Mouse (Mus musculus): ENCODE measurements at regions not wholly inside any gene's neighbourhood (a gene's known extent, or its start where the extent isn't known, plus 50 kb on each side); places are given as distances from the start of the nearest gene placed in this dataset.

- DNase-seq = no peak
These were observed 125.7 kb downstream of the Plpp3 start for GRCm38 (mm10) chr4:105282681-105283462.

- no peak for DNase-seq
These were observed 128.4 kb downstream of the Plpp3 start for GRCm38 (mm10) chr4:105285431-105286013.

- DNase-seq = no peak
These were observed 129.2 kb downstream of the Plpp3 start for GRCm38 (mm10) chr4:105286299-105286698.

GRCm38 (mm10) chr4:105286809-105287208 lies 129.7 kb downstream of the Plpp3 start:
- no peak for DNase-seq

- DNase-seq = no peak
These were observed 130.3 kb downstream of the Plpp3 start for GRCm38 (mm10) chr4:105287419-105287818.

GRCm38 (mm10) chr4:105289635-105290034 lies 132.5 kb downstream of the Plpp3 start:
- no peak for DNase-seq

GRCm38 (mm10) chr4:105290847-105291475 lies 133.8 kb downstream of the Plpp3 start:
- no peak for DNase-seq

GRCm38 (mm10) chr4:105291503-105291902 lies 134.4 kb downstream of the Plpp3 start:
- no peak for DNase-seq

- DNase-seq = no peak
These were observed 142.2 kb downstream of the Plpp3 start for GRCm38 (mm10) chr4:105299358-105299757.

GRCm38 (mm10) chr4:105301547-105301946 lies 144.4 kb downstream of the Plpp3 start:
- no peak for DNase-seq

GRCm38 (mm10) chr4:105304166-105304565 lies 147.0 kb downstream of the Plpp3 start:
- DNase-seq = no peak

GRCm38 (mm10) chr4:105305931-105306330 lies 148.8 kb downstream of the Plpp3 start:
- peak; percentile 85 for DNase-seq

- no peak for DNase-seq
These were observed 150.2 kb downstream of the Plpp3 start for GRCm38 (mm10) chr4:105307356-105307755.

- no peak for DNase-seq
These were observed 150.8 kb downstream of the Plpp3 start for GRCm38 (mm10) chr4:105307905-105308304.

GRCm38 (mm10) chr4:105308971-105309488 lies 151.9 kb downstream of the Plpp3 start:
- DNase-seq = no peak

- DNase-seq = no peak
These were observed 155.5 kb downstream of the Plpp3 start for GRCm38 (mm10) chr4:105312643-105313042.

- peak; percentile 69 for DNase-seq
These were observed 156.1 kb downstream of the Plpp3 start for GRCm38 (mm10) chr4:105313151-105313818.

- DNase-seq = no peak
These were observed 157.9 kb downstream of the Plpp3 start for GRCm38 (mm10) chr4:105315095-105315494.

- DNase-seq = no peak
These were observed 159.5 kb downstream of the Plpp3 start for GRCm38 (mm10) chr4:105316478-105317206.

- no peak for DNase-seq
These were observed 161.3 kb downstream of the Plpp3 start for GRCm38 (mm10) chr4:105318421-105318820.

- DNase-seq = no peak
These were observed 166.3 kb downstream of the Plpp3 start for GRCm38 (mm10) chr4:105323446-105323845.

GRCm38 (mm10) chr4:105326989-105327388 lies 169.8 kb downstream of the Plpp3 start:
- no peak for DNase-seq

Measured in kidney, adult 11 months (tissue).